Mouse (Mus musculus) heart, postnatal 0 days (tissue): ENCODE measurements at regions not wholly inside any gene's neighbourhood (a gene's known extent, or its start where the extent isn't known, plus 50 kb on each side); places are given as distances from the start of the nearest gene placed in this dataset.

Experiments used
- CTCF ChIP-seq: IDR thresholded peaks from 2 replicates; pipeline ENCODE4 v1.5.1; 2016; ENCODE audit warnings: antibody characterized with exemption, control low read depth, low read depth
- EP300 ChIP-seq: IDR thresholded peaks from 2 replicates; pipeline ENCODE4 v1.6.1; 2016; ENCODE audit warnings: antibody characterized with exemption, low read depth

DNA sequence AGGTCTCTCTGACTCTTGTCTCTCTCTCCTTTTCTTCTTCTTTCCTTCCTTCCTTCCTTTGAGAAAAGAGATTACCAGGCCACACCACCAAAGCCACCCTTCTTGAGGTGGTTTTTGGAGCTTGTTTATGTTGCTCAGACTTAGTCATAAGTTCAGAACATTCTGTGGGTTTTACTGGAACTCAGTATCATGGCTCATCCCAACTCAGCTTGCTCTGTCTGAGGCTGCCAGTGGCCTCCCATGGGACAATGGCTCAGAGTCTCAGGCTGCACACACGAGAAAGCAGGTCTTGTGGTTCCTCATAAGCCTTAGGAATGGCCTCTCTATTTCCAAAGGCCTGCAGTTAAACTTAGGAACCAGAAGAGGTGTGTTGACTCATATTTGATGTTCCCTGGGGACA is 1146.4 kb downstream of the Gsdmc2 start:
- TF ChIP-seq CTCF (no peak), EP300 (no peak)
